Mouse (Mus musculus): Measurements from ENCODE around the gene Brdt. TPM values are rescaled to one million over a fixed set of nuclear protein-coding genes. Genes with fewer than 3 reads are reported as not detected.
A peak's percentile ranks its signal among the peaks of the same experiment; 100 is the strongest.

The Brdt gene
- 0.76 and 0.96 TPM in 2 replicates for polyA plus RNA-seq (2015; fragmentation: Nextera tagmentation; extraction: Ambion mirVana)

DNA sequence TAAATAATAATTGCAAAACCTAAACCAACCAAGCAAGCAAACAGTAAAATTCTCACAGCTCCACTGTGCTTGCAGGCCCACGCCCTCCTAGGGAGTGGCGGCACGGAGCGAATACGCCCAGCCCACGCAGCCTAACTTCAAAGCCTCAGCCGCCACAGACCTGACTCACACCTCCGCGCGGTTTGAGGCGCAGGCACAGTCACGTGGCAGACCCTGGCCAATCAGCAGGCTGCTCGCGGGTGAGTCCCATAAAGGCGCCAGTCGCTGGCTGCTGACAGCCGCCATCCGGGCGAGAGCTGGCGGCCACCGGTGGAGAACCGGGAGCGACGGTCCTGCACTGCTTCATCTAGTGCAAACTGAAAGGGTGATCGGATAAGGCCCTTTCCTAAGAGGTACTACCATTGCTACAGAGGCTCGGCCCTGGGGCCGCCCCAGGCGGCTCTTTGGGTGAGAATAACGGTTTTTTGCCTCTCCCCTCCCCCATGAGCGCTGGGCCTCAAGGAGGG lies at the start of gene Brdt:
Gene Brdt (plus strand): TSS at position 244 of the 506 bp plus-strand sequence.
- 87% methylated on average over 30 of the region's 30 CpGs for WGBS
- no peaks in the 10 kb centered on the region for H3K36me3 ChIP-seq (ENCODE audit: control insufficient read depth, insufficient read depth)
- no peak within 1 kb of the TSS for H3K4me3 ChIP-seq (ENCODE audit: low read length)
- no peaks in the 10 kb centered on the region for H3K9me3 ChIP-seq (replicated peaks; ENCODE audit: control insufficient read depth, low read length)
- no peak within 1 kb of the TSS for H3K9ac ChIP-seq (ENCODE audit: low read length)
- no peak within 1 kb of the TSS for H3K4me2 ChIP-seq (ENCODE audit: low read depth, low read length)
- no peak for ATAC-seq (replicated peaks; ENCODE audit: extremely low read depth, insufficient read depth, low FRiP score)
- no peaks in the 10 kb centered on the region for H3K27me3 ChIP-seq (ENCODE audit: control insufficient read depth, insufficient read depth, low read length)
- H3K4me1 ChIP-seq (ENCODE audit: control insufficient read depth, insufficient read depth, low read length), result no peaks in the 10 kb centered on the region
- no peak within 1 kb of the TSS for H3K27ac ChIP-seq (ENCODE audit: low read length)

DNA sequence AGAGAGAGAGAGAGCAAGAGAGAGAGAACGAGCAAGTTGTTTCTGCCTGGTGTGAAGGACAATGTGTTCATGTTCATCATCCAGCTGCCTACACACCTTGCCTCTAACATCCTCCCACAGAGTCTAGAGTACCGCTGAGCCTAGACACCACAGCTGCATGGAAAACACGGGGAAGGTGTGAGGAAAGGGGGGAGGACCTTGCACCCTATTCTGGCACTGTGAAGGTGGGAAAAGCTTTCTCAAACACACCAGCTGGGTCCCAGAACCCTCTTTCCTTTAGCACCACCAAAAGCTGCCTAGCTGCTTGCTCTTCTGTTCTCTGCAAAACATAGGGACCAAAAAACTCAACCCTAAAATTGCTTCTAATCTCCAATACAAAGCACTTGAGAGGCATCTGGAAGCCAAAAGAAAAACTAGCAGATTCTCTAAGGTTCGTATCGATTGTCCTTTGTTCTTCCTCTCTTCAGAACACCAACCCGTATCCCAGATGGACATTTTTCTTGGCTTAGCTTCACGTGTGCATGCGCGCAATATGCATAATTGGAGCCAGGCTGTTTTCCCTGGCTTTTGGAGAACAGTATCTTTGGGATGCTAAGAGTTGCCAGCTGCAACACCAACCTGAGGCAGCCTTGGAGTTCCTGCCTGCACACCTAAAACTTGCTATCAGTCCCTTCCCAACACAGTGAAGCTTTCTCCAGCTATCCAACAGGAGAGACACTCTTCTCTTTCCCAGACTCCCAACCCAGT lies 48.2 kb upstream of the Brdt start:
- H3K4me2 ChIP-seq (ENCODE audit: low read depth, low read length), result no peak overlapping the region
- peaks cover 4% of the 10 kb centered on the region; the same call in 1 of the 2 replicates for H3K9me3 ChIP-seq (replicated peaks; ENCODE audit: control insufficient read depth, low read length)
- H3K9ac ChIP-seq (ENCODE audit: low read length), result no peak overlapping the region
- WGBS, result 66% methylated on average over 9 of the region's 9 CpGs
- 0 out of 2 replicates have a peak, but pooled peaks cover 7% of the 10 kb centered on the region for H3K36me3 ChIP-seq (ENCODE audit: control insufficient read depth, insufficient read depth)
- no peaks in the 10 kb centered on the region for H3K27me3 ChIP-seq (ENCODE audit: control insufficient read depth, insufficient read depth, low read length)
- ATAC-seq (replicated peaks; ENCODE audit: extremely low read depth, insufficient read depth, low FRiP score), result no peak
- H3K27ac ChIP-seq (ENCODE audit: low read length), result no peak overlapping the region
- H3K4me3 ChIP-seq (ENCODE audit: low read length), result no peak overlapping the region
- H3K4me1 ChIP-seq (ENCODE audit: control insufficient read depth, insufficient read depth, low read length), result peaks cover 24% of the 10 kb centered on the region

DNA sequence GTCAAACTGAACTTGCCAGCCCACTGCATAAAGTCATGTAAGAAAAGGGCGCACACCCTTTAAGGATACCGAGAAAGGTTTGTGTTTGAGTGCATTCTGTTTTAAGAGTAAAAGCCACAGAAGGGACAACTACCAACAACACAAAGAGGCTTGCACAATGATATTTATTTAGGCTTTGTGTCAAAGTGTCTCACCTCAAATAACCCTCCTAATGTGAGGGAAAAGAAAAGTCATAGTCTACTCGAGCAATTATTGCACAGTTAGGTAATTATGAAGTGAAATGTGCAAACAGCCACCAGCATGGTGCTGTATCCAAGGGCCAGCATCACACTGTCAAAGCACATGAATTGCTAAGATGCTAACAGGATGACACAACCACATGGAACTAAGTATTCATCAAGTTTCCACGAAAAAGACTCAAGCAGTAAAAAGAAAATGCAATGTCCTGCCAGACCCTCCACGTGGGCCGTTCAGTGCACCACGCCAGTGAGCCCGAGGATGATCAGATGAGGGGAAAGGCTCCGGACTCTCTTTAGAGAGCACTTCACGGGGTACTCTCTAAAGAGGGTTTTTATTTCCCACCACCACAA lies 46.9 kb upstream of the Brdt start:
- no peak overlapping the region for H3K4me3 ChIP-seq (ENCODE audit: low read length)
- no peak overlapping the region for H3K4me2 ChIP-seq (ENCODE audit: low read depth, low read length)
- H3K36me3 ChIP-seq (ENCODE audit: control insufficient read depth, insufficient read depth), result 0 out of 2 replicates have a peak, but pooled peaks cover 7% of the 10 kb centered on the region
- H3K27me3 ChIP-seq (ENCODE audit: control insufficient read depth, insufficient read depth, low read length), result no peaks in the 10 kb centered on the region
- peaks cover 28% of the 10 kb centered on the region for H3K4me1 ChIP-seq (ENCODE audit: control insufficient read depth, insufficient read depth, low read length)
- ATAC-seq (replicated peaks; ENCODE audit: extremely low read depth, insufficient read depth, low FRiP score), result no peak
- no peak overlapping the region for H3K9ac ChIP-seq (ENCODE audit: low read length)
- WGBS, result 74% methylated on average over 10 of the region's 10 CpGs
- H3K27ac ChIP-seq (ENCODE audit: low read length), result no peak overlapping the region
- peaks cover 4% of the 10 kb centered on the region; the same call in 1 of the 2 replicates for H3K9me3 ChIP-seq (replicated peaks; ENCODE audit: control insufficient read depth, low read length)

DNA sequence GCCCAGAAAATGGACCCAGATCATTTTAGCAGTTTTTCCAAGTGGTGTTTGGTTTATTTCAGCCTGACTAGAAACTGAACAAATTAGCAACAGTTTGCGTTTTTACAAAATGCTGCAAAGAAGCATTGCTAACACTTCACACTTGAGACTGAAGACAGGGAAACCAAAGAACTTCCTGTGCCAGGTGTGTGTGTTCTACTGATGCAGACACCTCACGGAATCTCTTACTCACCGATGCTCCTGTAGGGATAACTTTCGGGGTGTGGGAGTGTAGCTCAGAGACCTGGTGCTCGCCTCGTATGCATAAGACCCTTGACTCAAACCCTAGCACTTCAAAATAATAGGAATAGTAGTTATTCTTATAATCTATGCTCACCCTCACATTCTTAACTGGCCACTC lies 45.4 kb upstream of the Brdt start:
- no peak overlapping the region for H3K4me2 ChIP-seq (ENCODE audit: low read depth, low read length)
- whole genome bisulfite sequencing, result 70% methylated on average over 6 of the region's 6 CpGs
- H3K36me3 ChIP-seq (ENCODE audit: control insufficient read depth, insufficient read depth), result 0 out of 2 replicates have a peak, but pooled peaks cover 3% of the 10 kb centered on the region
- ATAC-seq (replicated peaks; ENCODE audit: extremely low read depth, insufficient read depth, low FRiP score), result no peak
- H3K27ac ChIP-seq (ENCODE audit: low read length), result no peak overlapping the region
- H3K27me3 ChIP-seq (ENCODE audit: control insufficient read depth, insufficient read depth, low read length), result no peaks in the 10 kb centered on the region
- no peaks in the 10 kb centered on the region for H3K9me3 ChIP-seq (replicated peaks; ENCODE audit: control insufficient read depth, low read length)
- H3K9ac ChIP-seq (ENCODE audit: low read length), result no peak overlapping the region
- H3K4me1 ChIP-seq (ENCODE audit: control insufficient read depth, insufficient read depth, low read length), result peaks cover 32% of the 10 kb centered on the region
- no peak overlapping the region for H3K4me3 ChIP-seq (ENCODE audit: low read length)

DNA sequence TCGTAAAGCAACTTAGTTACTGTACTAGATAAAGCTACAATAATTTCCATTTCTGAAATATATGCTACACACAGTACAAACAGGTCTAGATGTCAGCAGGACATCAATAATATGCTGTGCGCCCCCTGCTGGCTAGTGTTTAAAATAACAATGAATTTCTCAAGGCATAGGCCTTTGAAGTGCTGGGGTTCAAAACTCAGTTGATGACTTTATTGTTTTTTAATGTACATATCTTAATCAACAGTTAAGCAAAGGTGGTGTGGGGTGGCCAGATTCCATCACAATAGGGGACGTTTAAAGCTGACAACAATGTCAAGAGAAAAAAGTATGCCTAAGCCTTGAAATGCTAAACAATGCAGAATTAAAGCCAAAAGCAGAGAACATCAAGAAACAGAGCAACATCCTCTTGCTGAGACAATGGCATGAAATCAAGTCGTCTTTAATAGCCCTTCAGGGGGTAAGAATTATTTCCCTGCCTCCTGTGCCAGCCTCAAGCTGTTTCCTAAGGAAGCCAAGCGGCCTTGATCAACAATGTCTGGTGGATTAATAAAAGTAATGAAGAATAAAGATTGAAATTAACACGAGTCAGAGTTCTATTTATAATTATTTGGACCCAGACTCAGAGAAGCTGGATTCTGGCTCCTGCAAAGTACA lies 43.6 kb upstream of the Brdt start:
- Histone ChIP-seq H3K9ac (ENCODE audit: low read length) (peak overlapping the region; percentile 97), H3K4me3 (ENCODE audit: low read length) (peak overlapping the region; percentile 99), H3K36me3 (ENCODE audit: control insufficient read depth, insufficient read depth) (no peaks in the 10 kb centered on the region), H3K9me3 (replicated peaks; ENCODE audit: control insufficient read depth, low read length) (no peaks in the 10 kb centered on the region), H3K4me1 (ENCODE audit: control insufficient read depth, insufficient read depth, low read length) (peaks cover 29% of the 10 kb centered on the region), H3K4me2 (ENCODE audit: low read depth, low read length) (peak overlapping the region; percentile 87), H3K27me3 (ENCODE audit: control insufficient read depth, insufficient read depth, low read length) (no peaks in the 10 kb centered on the region), H3K27ac (ENCODE audit: low read length) (0 out of 2 replicates have a peak overlapping the region, but pooled peaks have one; percentile 50)
- no peak for ATAC-seq (replicated peaks; ENCODE audit: extremely low read depth, insufficient read depth, low FRiP score)
- 26% methylated on average over 6 of the region's 6 CpGs for WGBS

DNA sequence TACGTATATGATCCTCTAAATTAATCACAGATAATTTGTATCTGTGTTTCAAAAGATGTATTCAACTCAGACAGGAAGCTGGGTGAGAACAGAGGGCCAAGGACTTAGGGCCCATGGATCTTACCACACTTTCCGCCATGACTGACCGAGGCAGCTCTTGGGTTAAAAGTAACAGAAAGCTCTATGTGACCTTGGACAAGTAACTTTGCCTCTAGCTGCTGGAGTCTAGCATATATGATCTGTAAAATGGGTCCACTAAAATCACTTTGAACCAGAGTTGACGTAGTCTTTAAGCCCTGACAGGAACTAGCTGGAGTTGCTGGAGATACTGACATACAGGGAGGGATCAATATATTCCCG lies 43.1 kb upstream of the Brdt start:
- peak overlapping the region; percentile 96 for H3K27ac ChIP-seq (ENCODE audit: low read length)
- H3K4me1 ChIP-seq (ENCODE audit: control insufficient read depth, insufficient read depth, low read length), result peaks cover 24% of the 10 kb centered on the region
- ATAC-seq (replicated peaks; ENCODE audit: extremely low read depth, insufficient read depth, low FRiP score), result no peak
- WGBS, result 52% methylated on average over 5 of the region's 5 CpGs
- H3K9me3 ChIP-seq (replicated peaks; ENCODE audit: control insufficient read depth, low read length), result no peaks in the 10 kb centered on the region
- peak overlapping the region; percentile 97 for H3K9ac ChIP-seq (ENCODE audit: low read length)
- no peaks in the 10 kb centered on the region for H3K36me3 ChIP-seq (ENCODE audit: control insufficient read depth, insufficient read depth)
- H3K4me3 ChIP-seq (ENCODE audit: low read length), result peak overlapping the region; percentile 99
- H3K4me2 ChIP-seq (ENCODE audit: low read depth, low read length), result peak overlapping the region; percentile 87
- H3K27me3 ChIP-seq (ENCODE audit: control insufficient read depth, insufficient read depth, low read length), result no peaks in the 10 kb centered on the region

DNA sequence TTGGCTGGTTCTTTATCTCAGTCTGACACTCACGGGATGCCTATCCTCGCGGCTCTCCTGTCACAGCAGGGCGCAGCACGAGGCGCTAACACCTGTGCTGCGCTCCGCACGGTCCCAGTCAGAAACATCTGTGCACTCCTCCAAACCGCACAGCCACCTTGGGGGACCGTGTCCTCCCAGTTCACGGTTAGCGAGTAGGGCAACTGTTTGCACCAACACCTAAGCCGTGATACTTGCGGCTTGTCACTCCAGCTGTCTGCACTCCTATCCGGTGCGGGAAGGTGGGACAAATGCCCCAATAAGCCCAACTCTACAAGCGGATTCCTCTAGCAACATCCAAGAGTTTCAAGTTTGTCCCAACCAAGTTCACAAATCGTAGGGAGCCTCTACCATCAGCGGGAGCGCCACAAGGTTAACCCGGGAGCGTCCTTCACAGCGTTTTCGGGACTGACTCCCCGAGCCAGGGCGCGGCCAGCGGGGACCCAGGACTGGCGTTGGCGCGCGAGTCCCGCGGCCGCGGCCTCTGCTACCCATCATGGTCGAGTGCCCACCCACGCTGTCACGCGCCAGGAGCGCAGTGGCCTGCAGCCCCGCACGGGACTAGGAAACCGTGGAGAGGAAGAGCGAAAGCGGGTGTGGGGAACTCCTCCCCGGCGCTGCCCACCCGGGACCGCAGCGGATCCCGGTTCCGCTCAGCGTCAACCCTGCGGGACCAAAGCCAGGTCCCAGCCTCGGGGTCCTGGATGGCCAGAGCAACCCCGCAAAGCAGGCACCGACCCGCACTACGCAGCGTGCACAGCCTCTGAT lies 42.3 kb upstream of the Brdt start:
- peaks cover 18% of the 10 kb centered on the region for H3K4me1 ChIP-seq (ENCODE audit: control insufficient read depth, insufficient read depth, low read length)
- peak overlapping the region; percentile 96 for H3K27ac ChIP-seq (ENCODE audit: low read length)
- whole genome bisulfite sequencing, result under 1% methylated on average over 62 of the region's 62 CpGs
- ATAC-seq (replicated peaks; ENCODE audit: extremely low read depth, insufficient read depth, low FRiP score), result peak; percentile 41
- no peaks in the 10 kb centered on the region for H3K9me3 ChIP-seq (replicated peaks; ENCODE audit: control insufficient read depth, low read length)
- H3K9ac ChIP-seq (ENCODE audit: low read length), result peak overlapping the region; percentile 97
- no peaks in the 10 kb centered on the region for H3K36me3 ChIP-seq (ENCODE audit: control insufficient read depth, insufficient read depth)
- H3K4me3 ChIP-seq (ENCODE audit: low read length), result peak overlapping the region; percentile 99
- H3K27me3 ChIP-seq (ENCODE audit: control insufficient read depth, insufficient read depth, low read length), result no peaks in the 10 kb centered on the region
- H3K4me2 ChIP-seq (ENCODE audit: low read depth, low read length), result peak overlapping the region; percentile 87

DNA sequence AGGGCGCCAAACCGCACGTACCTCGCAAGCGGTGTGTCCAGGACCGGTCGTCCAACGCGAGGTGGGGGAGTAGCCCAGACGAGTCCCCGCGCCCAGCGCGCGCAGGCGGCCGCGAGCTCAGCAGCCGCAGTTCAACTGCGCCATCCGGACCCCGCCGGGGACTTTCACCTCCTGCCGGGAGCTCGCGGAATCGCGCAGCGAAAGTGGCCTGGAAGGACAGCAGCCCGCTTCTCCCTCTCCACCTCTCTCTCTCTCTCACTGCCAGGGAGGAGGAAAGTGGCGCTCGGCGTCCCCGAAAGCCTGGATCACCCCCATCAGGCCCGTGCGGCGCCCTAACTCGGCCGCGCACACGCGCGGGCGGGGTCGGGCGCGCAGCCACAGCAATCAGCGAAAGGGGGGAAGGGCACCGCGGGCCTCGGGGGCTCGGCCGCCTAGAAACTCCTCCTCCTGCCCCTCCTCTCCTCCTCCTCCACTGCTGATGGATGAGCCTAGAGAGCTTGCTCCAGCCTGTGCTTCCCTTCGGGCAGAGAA lies 41.7 kb upstream of the Brdt start, which contains the start of gene Tgfbr3:
Gene Tgfbr3 (minus strand): TSS at position 396 of the 531 bp plus-strand sequence.
- peak; percentile 88 for ATAC-seq (replicated peaks; ENCODE audit: extremely low read depth, insufficient read depth, low FRiP score)
- Histone ChIP-seq H3K27ac (ENCODE audit: low read length) (peak within 1 kb of the TSS; percentile 96), H3K9me3 (replicated peaks; ENCODE audit: control insufficient read depth, low read length) (no peaks in the 10 kb centered on the region), H3K9ac (ENCODE audit: low read length) (peak within 1 kb of the TSS; percentile 97), H3K4me2 (ENCODE audit: low read depth, low read length) (peak within 1 kb of the TSS; percentile 87), H3K4me1 (ENCODE audit: control insufficient read depth, insufficient read depth, low read length) (peaks cover 16% of the 10 kb centered on the region), H3K36me3 (ENCODE audit: control insufficient read depth, insufficient read depth) (no peaks in the 10 kb centered on the region), H3K4me3 (ENCODE audit: low read length) (peak within 1 kb of the TSS; percentile 99), H3K27me3 (ENCODE audit: control insufficient read depth, insufficient read depth, low read length) (no peaks in the 10 kb centered on the region)
- 0% methylated on average over 48 of the region's 54 CpGs for whole genome bisulfite sequencing

Measured in heart, embryonic 16.5 days (tissue).